Mouse (Mus musculus): ENCODE data around the gene Prdm16.

- TF ChIP-seq GATA1 (IDR thresholded peaks at IDR 0.05; ENCODE audit: borderline replicate concordance, low read length) (no peak), FLI1 (IDR thresholded peaks at IDR 0.05; ENCODE audit: low read length) (no peak)
These were observed 271.9 kb downstream of the Prdm16 start for GRCm38 (mm10) chr4:154364752-154365151.

Measured in megakaryocyte, embryonic 14.5 days (primary cell).